Mouse (Mus musculus): ENCODE measurements around the gene Popdc3.
"Not testable (repeated sequence)": the region's sequence is repeated elsewhere in the genome, so short reads cannot be mapped to it uniquely, and the experiment has no call there.

Gene Popdc3

DNA sequence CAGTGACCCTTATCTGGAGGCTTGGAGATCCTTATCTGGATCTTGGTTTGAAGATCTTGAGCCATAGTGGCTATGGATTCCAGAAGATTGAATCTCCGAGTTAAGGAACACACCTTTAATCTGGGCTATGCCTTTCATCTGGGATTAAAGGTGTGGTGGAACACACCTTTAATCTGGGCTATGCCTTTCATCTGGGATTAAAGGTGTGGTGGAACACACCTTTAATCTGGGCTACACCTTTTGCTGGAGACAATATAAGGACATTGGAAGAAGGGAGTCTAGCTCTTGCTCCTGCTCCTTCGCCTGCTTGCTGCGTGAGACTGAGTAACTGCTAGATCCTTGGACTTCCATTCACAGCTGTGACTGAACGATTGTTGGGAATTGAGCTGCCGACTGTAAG, at the start of gene Popdc3:
Gene Popdc3, plus strand, starts transcription at position 301 of the 400 bp plus-strand sequence.
- DNase-seq (ENCODE audit: low spot score) = not testable (repeated sequence)

GRCm38 (mm10) chr10:45129105-45129504, 48.8 kb upstream of the Popdc3 start:
- no peak for DNase-seq (ENCODE audit: low spot score)

DNA sequence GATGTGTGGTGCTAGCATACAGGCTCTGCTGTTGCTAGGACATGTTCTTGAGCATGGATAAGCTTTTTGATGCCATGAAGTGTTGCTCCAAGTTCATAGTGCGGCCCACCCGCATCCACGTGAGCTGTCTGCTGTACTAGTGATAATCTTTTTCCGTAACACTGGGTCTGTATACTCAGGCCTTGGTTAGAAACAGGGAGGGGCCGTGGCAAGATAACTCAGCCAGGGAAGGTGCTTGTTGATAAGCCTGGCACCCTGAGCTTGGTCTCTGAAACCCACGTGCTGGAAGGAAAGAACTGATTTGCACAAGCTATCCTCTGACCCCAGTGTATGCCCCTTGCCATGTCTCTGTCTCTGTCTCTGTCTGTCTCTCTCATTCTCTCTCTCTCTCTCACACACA, 47.9 kb upstream of the Popdc3 start:
- DNase-seq (ENCODE audit: low spot score) = no peak

DNA sequence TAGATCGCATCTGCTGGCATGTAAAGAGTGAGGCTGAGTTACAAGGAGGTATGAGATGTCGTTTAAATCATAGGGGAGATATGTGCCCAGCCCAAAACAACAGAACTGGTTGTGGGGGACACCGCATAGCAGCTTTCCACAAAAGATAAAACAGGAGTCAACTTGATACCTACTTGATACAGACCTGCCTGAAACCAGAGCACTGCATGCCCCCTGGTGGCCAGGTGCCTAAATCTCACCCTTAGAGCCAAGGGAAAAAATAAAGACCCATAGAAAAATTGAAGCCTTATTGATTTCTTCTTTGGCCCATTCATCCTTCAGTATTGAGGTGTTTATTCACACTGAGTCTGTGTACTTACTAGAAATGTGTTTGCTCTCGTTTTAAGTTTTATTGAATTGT, 45.5 kb upstream of the Popdc3 start:
- DNase-seq (ENCODE audit: low spot score) = no peak

DNA sequence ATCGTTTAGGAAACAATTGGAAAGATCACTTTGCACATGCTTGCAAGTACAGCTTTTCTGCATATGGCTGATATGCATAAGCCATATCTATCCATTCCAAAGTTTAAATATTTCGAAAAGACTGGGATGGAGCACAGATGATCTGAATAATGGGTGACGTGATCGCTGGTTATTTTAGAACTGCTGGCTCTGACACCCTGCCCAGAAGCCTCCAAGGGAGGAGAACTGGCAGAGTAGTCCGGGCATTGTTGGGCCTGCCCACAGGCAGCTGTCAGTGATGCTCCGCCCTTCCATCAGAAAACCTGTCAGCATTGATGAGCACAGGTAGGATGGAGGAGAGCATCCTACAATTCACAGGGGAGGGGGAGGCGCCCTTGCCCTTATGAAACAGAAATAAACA, 41.1 kb upstream of the Popdc3 start:
- no peak for DNase-seq (ENCODE audit: low spot score)

DNA sequence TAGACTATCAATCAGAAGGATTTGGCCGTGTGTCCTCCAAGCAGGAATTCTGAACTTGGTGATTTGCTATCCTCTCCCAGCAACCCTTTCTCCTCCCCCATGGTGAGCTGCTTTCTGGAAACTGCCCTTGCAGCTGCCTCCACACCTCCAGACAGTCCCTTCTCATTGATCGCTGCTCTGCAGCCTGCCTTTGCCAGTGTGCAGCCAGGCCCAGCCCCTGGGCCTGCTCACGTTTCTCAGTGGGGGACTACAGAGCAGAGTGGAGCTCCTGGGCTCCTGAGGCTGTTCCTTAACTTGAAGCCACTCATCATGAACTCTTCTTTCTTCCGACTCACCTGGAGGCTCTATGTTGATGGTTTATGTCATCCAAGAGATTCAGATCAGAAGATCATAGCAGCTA, 38.0 kb upstream of the Popdc3 start:
- DNase-seq (ENCODE audit: low spot score) = no peak

DNA sequence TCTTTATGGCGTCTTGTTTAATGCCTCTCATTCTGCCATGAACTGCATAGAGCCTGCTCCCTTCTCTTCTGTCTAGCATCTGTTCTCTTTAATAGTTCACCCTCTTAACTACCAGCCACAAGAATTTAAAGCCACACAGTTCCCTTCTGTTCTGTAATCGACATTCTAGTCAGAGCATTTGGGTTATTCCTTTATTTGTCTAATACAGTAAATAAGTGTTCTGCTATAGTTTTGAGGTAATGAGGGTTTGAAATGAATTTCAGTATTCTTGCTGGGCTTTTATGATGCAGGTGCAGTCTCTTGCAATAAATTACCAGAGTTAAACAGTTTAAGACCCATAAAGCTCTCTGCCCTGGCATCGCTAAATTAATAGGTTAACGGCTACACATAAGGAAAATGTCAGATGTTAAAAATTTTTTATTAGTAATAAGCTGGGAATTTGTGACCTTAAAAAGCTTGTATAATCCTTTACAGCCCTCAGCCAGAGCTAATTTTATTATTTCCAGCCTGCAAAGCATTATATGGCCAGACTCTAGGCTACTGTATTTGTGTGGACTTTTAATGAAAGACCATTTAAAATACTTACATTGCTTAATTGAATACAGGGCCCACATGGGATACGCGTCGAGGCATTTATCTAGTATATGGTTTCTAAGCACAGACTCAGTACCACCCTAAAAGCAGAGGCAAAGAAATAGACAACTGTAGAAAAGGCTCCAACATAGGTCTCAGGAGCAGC, 37.3 kb upstream of the Popdc3 start:
- no peak for DNase-seq (ENCODE audit: low spot score)

GRCm38 (mm10) chr10:45142359-45142758, 35.5 kb upstream of the Popdc3 start:
- no peak for DNase-seq (ENCODE audit: low spot score)

GRCm38 (mm10) chr10:45144038-45144817, 33.7 kb upstream of the Popdc3 start:
- no peak for DNase-seq (ENCODE audit: low spot score)

DNA sequence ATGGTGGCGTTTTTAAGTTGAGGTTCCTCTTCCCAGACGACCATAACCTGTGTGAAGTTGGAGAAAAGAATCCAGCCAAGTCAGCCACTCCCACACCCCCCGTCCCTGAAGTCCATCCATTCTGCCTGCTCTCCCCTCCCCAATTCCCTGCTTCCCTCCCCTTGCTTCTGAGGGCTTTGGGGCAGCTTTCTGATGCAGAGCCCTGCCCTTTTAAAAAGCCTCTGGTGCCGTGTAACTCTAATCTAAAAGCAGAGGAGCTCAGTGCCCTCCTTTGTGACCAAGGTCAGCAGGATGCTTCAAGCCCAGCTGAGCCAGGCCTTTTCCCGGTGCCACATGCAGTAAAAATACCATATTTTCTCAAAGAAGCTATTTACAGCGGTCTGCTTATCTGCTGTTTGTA, 31.1 kb upstream of the Popdc3 start:
- DNase-seq (ENCODE audit: low spot score) = peak; percentile 37

GRCm38 (mm10) chr10:45151137-45151536, 26.8 kb upstream of the Popdc3 start:
- DNase-seq (ENCODE audit: low spot score) = peak; percentile 34

- no peak for DNase-seq (ENCODE audit: low spot score)
Measured at GRCm38 (mm10) chr10:45151771-45152692, 25.9 kb upstream of the Popdc3 start.

- no peak for DNase-seq (ENCODE audit: low spot score)
Measured at GRCm38 (mm10) chr10:45154557-45155060, 23.3 kb upstream of the Popdc3 start.

DNA sequence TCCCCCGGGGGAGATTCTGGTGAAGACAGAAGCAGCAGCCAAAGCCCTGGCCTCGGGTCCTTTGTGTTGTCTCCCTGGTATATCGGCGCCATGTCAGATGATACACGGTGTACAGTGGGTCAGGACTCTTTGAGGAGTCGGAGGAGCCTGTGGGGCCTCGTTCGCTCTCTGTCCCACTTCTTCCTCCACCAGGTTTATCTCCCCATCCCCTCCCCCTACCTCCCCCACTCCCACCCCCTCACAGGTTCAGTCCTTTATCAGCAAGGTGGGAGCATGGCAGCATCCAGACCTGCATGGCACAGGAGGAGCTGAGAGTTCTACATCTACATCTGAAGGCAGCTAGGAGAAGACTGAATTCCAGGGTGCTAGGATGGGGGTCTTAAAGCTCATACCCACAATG, 12.0 kb upstream of the Popdc3 start:
- no peak for DNase-seq (ENCODE audit: low spot score)

GRCm38 (mm10) chr10:45173927-45174326, 4.0 kb upstream of the Popdc3 start:
- no peak for DNase-seq (ENCODE audit: low spot score)

DNA sequence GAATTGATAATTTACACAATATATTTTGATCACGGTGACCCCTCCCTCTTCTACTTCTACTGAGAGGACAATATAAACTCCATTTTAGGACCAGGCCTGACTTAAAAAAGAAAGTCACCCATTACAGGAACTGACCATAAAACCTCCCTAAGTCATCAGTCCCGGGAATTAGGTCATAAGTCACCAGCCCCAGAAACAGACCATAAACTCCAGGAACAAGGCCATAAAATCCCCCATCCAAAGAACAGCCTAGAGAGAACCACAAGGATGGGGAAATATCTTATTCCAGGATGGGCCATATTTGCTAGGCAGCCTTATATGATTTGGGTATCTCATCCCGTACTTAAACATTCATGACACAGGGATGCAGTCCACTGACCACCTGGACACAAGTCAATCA, 3.6 kb upstream of the Popdc3 start:
- DNase-seq (ENCODE audit: low spot score) = no peak

DNA sequence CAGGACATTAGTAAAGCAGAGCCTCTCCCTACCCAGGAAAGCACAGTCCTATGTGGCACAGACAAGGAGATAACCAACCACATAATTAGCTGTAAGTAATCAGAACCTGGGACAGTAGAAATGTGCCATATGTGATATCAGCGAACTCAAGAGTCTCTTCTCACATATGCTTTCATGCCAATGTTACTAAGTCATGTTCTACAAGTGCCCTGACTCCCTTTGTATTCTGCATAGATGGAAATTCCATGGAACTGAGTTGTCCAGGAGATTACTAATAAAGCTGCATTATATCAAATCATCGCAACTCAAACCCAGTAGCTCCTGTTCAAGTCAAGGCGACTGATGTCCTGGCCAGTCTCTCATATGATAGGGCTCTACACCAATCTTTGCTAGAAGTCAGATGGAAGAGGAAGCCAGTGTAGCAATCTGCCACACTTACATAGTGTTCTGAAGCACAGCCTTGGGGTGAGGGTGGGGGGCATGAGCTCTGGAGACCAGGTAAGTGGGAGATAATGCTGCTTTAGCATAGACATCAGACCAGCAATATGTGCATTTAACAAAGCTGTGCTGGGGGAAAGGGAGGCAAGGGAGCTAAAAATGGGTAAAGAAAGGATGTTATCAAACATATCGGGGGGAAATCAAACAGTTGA, 2.9 kb downstream of the Popdc3 start:
- DNase-seq (ENCODE audit: low spot score) = no peak

- DNase-seq (ENCODE audit: low spot score) = no peak
Measured at GRCm38 (mm10) chr10:45181344-45181743, 3.4 kb downstream of the Popdc3 start.

DNA sequence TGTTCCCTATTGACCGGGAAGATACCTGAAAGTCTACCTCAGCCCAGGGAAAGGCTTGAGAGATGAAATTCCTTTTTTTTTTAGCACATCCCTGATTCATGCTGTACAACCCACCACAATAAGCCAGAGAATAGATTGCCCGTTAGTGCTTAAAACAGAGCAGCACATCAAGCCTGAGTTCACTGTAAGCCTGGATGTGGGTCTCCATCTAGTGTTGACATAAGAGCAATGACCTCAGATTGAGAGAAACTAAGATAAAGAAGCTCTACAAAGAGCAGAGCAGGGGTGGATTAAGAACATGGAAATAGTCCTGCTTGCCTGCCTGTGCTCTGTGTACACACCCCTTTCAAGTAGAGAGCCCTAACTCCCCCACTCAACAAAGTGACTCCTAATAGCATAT, 7.6 kb downstream of the Popdc3 start:
- DNase-seq (ENCODE audit: low spot score) = no peak

- DNase-seq (ENCODE audit: low spot score) = peak; percentile 27
Measured at GRCm38 (mm10) chr10:45193330-45194310, 15.7 kb downstream of the Popdc3 start.
